Mouse (Mus musculus) kidney, embryonic 16.5 days (tissue): Measurements from ENCODE around the gene Lmbr1l. TPM values are rescaled to one million over a fixed set of nuclear protein-coding genes. Genes with fewer than 3 reads are reported as not detected.
"Not testable (repeated sequence)": the region's sequence is repeated elsewhere in the genome, so short reads cannot be mapped to it uniquely, and the experiment has no call there.

Source experiments
- ATAC-seq: fragments of 200-750 bp; cut with Nextera tagmentation; 2 replicates; pipeline ENCODE4 v1.8.0; 2017; ENCODE audit warnings: moderate TSS enrichment; ENCODE audit not compliant: low FRiP score, low TSS enrichment
- H3K27ac ChIP-seq: fragments of 300-500 bp; sonication (generic); 2 replicates; pipeline ENCODE4 v1.5.1; 2014; ENCODE audit warnings: low read length
- H3K27me3 ChIP-seq: fragments of 300-500 bp; sonication (generic); 2 replicates; pipeline ENCODE4 v1.6.1; 2014; ENCODE audit warnings: low read length, control low read depth, mixed read lengths; ENCODE audit not compliant: insufficient read depth
- H3K36me3 ChIP-seq: fragments of 300-500 bp; sonication (generic); 2 replicates; pipeline ENCODE4 v1.6.1; 2014; ENCODE audit warnings: low read length, control low read depth, mixed read lengths; ENCODE audit not compliant: insufficient read depth
- H3K4me1 ChIP-seq: fragments of 300-500 bp; sonication (generic); 2 replicates; pipeline ENCODE4 v1.6.1; 2014; ENCODE audit warnings: low read length, control low read depth, mixed read lengths; ENCODE audit not compliant: insufficient read depth
- H3K4me2 ChIP-seq: fragments of 300-500 bp; sonication (generic); replicated peaks from 2 replicates; pipeline ENCODE4 v1.6.1; 2014; ENCODE audit warnings: low read depth, low read length
- H3K4me3 ChIP-seq: fragments of 300-500 bp; sonication (generic); 2 replicates; pipeline ENCODE4 v1.5.1; 2014; ENCODE audit warnings: mild to moderate bottlenecking, low read length
- H3K9ac ChIP-seq: fragments of 300-500 bp; sonication (generic); replicated peaks from 2 replicates; pipeline ENCODE4 v1.6.1; 2014; ENCODE audit warnings: low read length
- H3K9me3 ChIP-seq: fragments of 300-500 bp; sonication (generic); 2 replicates; pipeline ENCODE4 v1.6.1; 2016; ENCODE audit warnings: low read length, control low read depth
- WGBS: fragments of 180-500 bp; shearing (Covaris S2); extraction: QIAGEN DNeasy Blood & Tissue Kit; methylation state at CpG from one replicate; pipeline ENCODE4 v1.1.7; 2014; 5-methylcytosine and 5-hydroxymethylcytosine counted together
- polyA plus RNA-seq: library from polyadenylated mRNA; unstranded; fragments of >200 nt; fragmentation: Nextera tagmentation; extraction: Ambion mirVana; gene quantifications from 2 replicates; pipeline ENCODE4 v1.2.1, GENCODE M21; 2015

The Lmbr1l gene
- polyA plus RNA-seq, 1 experiment from 2014 or later, result 17.6 TPM

GRCm38 (mm10) chr15:98941539-98941938 lies 23.5 kb upstream of the Lmbr1l start:
- H3K27me3 ChIP-seq, result no peaks in the 10 kb centered on the region
- H3K4me1 ChIP-seq, result no peaks in the 10 kb centered on the region
- no peak overlapping the region for H3K4me3 ChIP-seq
- 67% methylated on average over 2 of the region's 2 CpGs for WGBS
- no peak overlapping the region for H3K27ac ChIP-seq
- H3K9ac ChIP-seq, result no peak overlapping the region
- no peaks in the 10 kb centered on the region for H3K36me3 ChIP-seq
- no peak overlapping the region for H3K4me2 ChIP-seq
- ATAC-seq, result no peak
- H3K9me3 ChIP-seq, result no peaks in the 10 kb centered on the region

DNA sequence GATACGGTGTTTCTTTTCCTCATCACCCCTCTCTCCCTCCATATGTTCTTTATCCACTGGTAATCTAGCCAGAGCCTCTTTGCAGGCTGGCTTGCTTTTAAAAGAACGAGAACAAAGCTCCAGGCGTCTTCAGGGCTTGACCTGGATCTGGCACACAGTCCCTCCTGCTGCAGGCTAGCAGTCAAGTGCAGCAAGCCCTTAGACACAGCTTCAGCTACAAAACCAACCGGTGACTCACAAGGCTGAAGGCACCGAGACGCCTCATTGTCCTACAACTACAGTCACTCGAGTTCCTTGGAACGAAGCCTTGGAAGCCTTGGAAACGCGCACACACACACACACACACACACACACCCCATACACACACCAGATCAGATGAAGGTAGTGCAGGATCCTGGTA lies 22.8 kb upstream of the Lmbr1l start:
- no peak overlapping the region for H3K9ac ChIP-seq
- ATAC-seq, result no peak
- WGBS, result 76% methylated on average over 10 of the region's 10 CpGs

GRCm38 (mm10) chr15:98934217-98934839 lies 16.3 kb upstream of the Lmbr1l start, which contains the start of gene Tuba1b:
Gene Tuba1b (minus strand): TSS chr15:98934565.
- H3K4me2 ChIP-seq, result peak within 1 kb of the TSS; percentile 79
- peak within 1 kb of the TSS; percentile 95 for H3K9ac ChIP-seq
- H3K27ac ChIP-seq, result peak within 1 kb of the TSS; percentile 99
- H3K4me3 ChIP-seq, result peak within 1 kb of the TSS; percentile 89
- ATAC-seq, result peak; percentile 97
- H3K36me3 ChIP-seq, result peaks cover 11% of the 10 kb centered on the region
- WGBS, result under 1% methylated on average over 49 of the region's 58 CpGs
- H3K4me1 ChIP-seq, result peaks cover 18% of the 10 kb centered on the region
- no peaks in the 10 kb centered on the region for H3K27me3 ChIP-seq
- no peaks in the 10 kb centered on the region for H3K9me3 ChIP-seq

More for the DNA sequence above, 22.8 kb upstream of the Lmbr1l start:
- Histone ChIP-seq H3K27me3 (no peaks in the 10 kb centered on the region), H3K4me2 (no peak overlapping the region), H3K4me1 (peaks cover 2% of the 10 kb centered on the region), H3K36me3 (no peaks in the 10 kb centered on the region), H3K4me3 (no peak overlapping the region), H3K27ac (no peak overlapping the region), H3K9me3 (no peaks in the 10 kb centered on the region)

DNA sequence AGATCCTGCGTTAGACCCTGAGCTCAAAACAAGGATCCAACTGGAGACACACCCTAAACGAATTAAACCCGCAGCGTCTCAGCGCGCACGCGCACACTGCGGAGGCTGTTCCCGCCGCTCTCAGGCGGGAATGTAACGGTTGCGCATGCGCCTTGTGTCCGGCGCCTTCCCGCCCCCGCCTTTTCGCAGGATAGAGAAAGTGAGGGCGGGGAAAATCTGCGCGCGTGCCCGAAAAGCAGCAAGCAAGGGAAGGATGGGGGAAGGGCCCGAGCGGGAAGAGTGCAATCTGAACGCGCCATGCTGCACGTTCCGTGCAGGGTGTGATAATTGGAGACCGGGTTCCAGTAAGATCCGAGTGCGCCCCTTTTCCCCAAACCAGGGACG lies 15.8 kb upstream of the Lmbr1l start:
- H3K9ac ChIP-seq, result peak overlapping the region; percentile 95
- no peaks in the 10 kb centered on the region for H3K9me3 ChIP-seq
- H3K4me2 ChIP-seq, result peak overlapping the region; percentile 79
- H3K4me3 ChIP-seq, result peak overlapping the region; percentile 89
- peak; percentile 87 for ATAC-seq
- H3K27me3 ChIP-seq, result no peaks in the 10 kb centered on the region
- WGBS, result under 1% methylated on average over 35 of the region's 35 CpGs
- H3K4me1 ChIP-seq, result peaks cover 22% of the 10 kb centered on the region
- H3K27ac ChIP-seq, result peak overlapping the region; percentile 99
- peaks cover 11% of the 10 kb centered on the region for H3K36me3 ChIP-seq

GRCm38 (mm10) chr15:98933004-98933671 lies 15.1 kb upstream of the Lmbr1l start:
- H3K4me3 ChIP-seq, result peak overlapping the region; percentile 89
- peak; percentile 14; the same call in 1 of the 2 replicates for ATAC-seq
- H3K9me3 ChIP-seq, H3K27me3 ChIP-seq: not testable (repeated sequence)
- peak overlapping the region; percentile 99 for H3K27ac ChIP-seq
- H3K4me2 ChIP-seq, result peak overlapping the region; percentile 79
- WGBS, result 8% methylated on average over 8 of the region's 9 CpGs
- H3K4me1 ChIP-seq, result peaks cover 22% of the 10 kb centered on the region
- peaks cover 11% of the 10 kb centered on the region for H3K36me3 ChIP-seq
- peak overlapping the region; percentile 95 for H3K9ac ChIP-seq

- Histone ChIP-seq H3K27ac (no peak overlapping the region), H3K9ac (no peak overlapping the region), H3K4me3 (no peak overlapping the region), H3K9me3 (no peaks in the 10 kb centered on the region; the same call in 1 of the 2 replicates), H3K4me2 (no peak overlapping the region), H3K4me1 (peaks cover 22% of the 10 kb centered on the region), H3K27me3 (no peaks in the 10 kb centered on the region), H3K36me3 (peaks cover 11% of the 10 kb centered on the region)
- no peak for ATAC-seq
- 68% methylated on average over 3 of the region's 3 CpGs for WGBS
Observed at GRCm38 (mm10) chr15:98930998-98931397, 13.0 kb upstream of the Lmbr1l start.

DNA sequence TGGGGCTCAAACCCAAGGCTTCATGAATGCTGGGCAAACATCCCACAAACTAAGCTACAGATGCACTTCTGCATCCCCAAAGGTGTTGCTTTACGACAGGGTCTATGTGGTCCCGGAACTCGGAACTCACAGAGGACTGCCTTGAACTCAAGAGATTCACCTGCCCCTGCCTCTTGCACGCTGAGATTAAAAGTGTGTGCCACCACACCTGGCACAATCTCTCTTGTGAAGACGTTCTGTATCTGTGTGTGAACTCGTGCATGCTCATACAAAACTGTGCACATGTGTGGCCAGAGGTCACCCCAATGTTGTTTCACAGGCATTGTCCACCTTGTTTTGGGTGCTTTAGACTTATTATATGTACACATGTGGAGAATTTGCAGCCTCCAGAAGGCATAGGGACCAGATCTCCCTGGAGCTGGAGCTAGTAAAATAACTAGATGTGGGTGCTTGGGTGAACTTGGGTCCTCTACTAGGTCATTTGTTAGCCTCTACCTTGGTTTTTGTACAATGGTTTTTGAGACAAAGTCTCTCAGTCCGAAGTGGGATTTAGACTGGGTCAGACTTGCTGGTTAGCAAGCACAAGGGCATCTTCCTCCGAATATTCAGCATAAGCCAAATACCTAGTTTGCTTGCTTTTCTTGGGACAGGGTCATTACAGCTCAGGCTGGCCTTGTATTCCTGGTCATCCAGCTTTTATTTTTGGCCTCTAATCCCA lies 12.1 kb upstream of the Lmbr1l start:
- no peak for ATAC-seq
- WGBS, result 51% methylated on average over 8 of the region's 8 CpGs
- Histone ChIP-seq H3K9me3 (no peaks in the 10 kb centered on the region; the same call in 1 of the 2 replicates), H3K4me3 (no peak overlapping the region), H3K4me1 (peaks cover 14% of the 10 kb centered on the region), H3K36me3 (peaks cover 11% of the 10 kb centered on the region), H3K27ac (0 out of 2 replicates have a peak overlapping the region, but pooled peaks have one; percentile 29), H3K27me3 (no peaks in the 10 kb centered on the region), H3K4me2 (no peak overlapping the region), H3K9ac (no peak overlapping the region)

DNA sequence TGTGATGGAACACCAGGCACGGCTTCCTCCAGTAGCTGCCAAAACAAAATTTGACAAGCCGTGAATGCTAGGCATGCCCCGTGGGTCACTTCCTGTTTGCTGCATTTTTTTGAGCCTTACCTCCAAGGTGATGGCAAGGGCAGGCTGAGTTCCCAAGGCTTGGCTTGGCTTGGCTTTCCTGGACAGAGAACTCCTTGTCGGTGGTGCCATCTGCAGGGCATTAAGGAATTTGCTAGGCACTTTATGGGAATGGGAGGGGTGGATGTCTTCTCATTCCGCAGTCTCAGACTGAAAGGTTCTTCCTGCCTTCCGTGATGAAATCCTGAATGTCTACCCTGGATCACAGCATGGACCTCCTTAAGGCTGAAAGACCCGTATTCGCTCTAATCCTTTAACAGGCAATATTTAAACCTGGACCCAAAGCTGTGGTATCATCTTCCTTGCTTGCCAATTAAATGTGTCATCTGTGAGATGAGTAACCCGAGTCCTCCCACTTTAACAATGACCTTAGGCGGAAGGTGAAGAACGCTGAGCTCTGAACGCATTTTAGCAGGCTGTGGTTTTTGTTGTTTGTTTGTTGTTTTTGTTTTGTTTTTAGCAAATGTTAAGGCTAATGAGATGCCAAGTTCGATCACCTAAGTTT lies 10.7 kb upstream of the Lmbr1l start:
- peak; percentile 76; the same call in 1 of the 2 replicates for ATAC-seq
- Histone ChIP-seq H3K9ac (peak overlapping the region; percentile 32; the same call in 1 of the 2 replicates), H3K36me3 (peaks cover 11% of the 10 kb centered on the region), H3K4me2 (peak overlapping the region; percentile 29), H3K4me1 (peaks cover 12% of the 10 kb centered on the region; the same call in 1 of the 2 replicates), H3K4me3 (peak overlapping the region; percentile 6; the same call in 1 of the 2 replicates), H3K27me3 (no peaks in the 10 kb centered on the region), H3K9me3 (no peaks in the 10 kb centered on the region; the same call in 1 of the 2 replicates), H3K27ac (no peak overlapping the region)
- 12% methylated on average over 13 of the region's 13 CpGs for WGBS

- Histone ChIP-seq H3K4me1 (peaks cover 7% of the 10 kb centered on the region; the same call in 1 of the 2 replicates), H3K9me3 (no peaks in the 10 kb centered on the region; the same call in 1 of the 2 replicates), H3K9ac (no peak overlapping the region), H3K4me2 (no peak overlapping the region), H3K4me3 (no peak overlapping the region), H3K27me3 (no peaks in the 10 kb centered on the region), H3K27ac (no peak overlapping the region), H3K36me3 (peaks cover 11% of the 10 kb centered on the region)
- ATAC-seq, result no peak
- 84% methylated on average over 5 of the region's 5 CpGs for WGBS
Observed at GRCm38 (mm10) chr15:98927566-98927965, 9.5 kb upstream of the Lmbr1l start.
